Mouse (Mus musculus): Measurements from ENCODE around the gene Pla2g1b.

Gene Pla2g1b

DNA sequence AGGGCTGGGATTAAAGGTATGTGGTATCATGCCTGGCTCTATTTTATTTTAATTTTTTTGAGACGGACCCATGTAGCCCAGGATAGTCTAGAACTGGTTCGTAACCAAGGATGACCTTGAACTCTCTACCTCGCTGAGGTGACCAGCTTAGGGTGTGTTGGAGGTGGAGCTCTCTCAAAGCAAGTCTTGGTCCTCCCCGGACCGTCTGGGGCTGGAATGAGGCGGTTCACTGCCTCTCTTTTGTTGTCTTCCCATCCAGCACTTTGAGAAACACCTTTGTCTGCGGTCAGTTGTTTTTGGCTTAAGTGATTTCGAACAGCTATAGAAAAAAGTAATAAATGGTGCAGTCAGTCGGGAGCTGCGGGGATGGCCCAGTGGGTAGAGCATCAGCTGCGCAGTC, 21.9 kb upstream of the Pla2g1b start:
- no peak for DNase-seq (ENCODE audit: low spot score)

DNA sequence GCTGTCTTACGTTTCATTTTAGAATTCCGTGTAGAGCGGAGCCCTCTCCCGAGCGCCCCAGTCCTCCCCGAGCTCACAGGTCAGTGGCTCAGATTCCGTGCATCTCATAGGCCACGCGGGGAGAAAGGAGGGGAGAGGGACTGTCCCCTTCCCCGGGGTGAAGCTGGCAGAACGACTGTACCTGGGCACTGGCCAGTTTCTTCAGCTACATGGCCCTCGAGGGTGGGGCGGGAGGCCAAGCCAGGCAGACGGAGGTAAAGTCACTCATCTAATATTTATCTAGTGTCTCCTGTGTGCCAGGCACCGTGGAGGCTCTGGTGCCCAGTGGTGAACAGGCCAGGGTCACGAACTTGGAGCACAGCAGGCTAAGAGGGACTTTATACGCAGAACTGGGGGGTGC, 19.0 kb upstream of the Pla2g1b start:
- no peak for DNase-seq (ENCODE audit: low spot score)

DNA sequence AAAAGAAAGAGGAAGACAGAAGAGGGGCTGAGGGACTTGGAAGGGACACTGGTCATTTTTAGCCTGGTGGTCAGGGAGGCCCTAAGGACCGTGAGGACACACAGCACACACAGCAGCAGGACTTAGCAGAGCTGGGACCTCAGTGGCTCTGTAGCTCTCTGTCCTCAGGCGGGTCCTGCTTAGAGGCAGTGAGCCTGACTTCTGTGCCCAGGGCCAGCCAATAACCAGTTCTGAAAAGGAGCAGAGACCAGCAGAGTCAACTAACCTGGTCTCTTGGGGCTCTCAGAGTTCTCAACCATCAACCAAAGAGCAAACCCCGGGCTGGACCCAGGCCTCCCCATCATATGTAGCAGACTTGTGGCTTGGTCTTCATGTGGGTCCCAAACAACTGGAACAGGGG, 16.8 kb upstream of the Pla2g1b start:
- DNase-seq (ENCODE audit: low spot score), result no peak

DNA sequence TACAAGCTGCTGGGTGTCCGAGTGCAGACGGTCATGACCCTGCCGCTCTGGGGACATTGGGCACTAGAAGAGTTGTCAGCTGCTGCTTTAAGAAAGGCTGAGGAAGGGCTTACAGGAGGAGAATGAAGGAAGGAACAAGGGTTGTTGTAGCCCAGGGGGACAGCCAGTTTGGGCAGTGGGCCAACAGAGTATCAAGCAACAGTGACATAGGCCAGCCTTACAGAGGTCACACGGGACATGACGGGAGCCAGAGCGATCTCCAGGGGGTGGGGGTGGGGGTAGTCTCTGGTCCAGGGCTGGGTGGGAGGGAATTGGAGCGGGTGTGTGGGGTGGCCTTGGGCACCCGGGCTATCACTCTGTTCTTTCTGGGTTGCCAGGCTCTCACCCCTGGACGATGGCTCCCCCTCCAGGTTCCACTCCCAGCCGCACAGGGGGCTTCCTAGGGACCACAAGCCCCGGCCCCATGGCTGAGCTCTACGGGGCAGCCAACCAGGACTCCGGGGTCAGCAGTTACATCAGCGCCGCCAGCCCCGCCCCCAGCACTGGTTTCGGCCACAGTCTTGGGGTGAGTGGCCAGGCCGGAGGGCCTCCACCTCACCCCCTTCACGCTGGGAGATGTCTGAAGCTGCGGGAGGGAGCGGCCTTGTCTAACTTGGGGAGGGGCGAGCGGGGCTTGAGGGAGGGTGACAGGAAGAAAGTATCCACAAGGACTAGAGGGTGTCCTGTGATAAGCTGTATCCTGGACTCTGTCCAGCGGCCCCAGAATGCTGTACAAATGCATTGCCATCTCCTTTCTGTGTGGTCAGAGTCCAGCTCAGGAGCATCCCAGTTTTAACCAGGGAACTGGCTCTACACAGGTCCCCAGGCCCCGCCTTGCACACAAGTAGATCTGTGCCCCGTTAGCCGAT, 15.4 kb upstream of the Pla2g1b start:
- no peak for DNase-seq (ENCODE audit: low spot score)

DNA sequence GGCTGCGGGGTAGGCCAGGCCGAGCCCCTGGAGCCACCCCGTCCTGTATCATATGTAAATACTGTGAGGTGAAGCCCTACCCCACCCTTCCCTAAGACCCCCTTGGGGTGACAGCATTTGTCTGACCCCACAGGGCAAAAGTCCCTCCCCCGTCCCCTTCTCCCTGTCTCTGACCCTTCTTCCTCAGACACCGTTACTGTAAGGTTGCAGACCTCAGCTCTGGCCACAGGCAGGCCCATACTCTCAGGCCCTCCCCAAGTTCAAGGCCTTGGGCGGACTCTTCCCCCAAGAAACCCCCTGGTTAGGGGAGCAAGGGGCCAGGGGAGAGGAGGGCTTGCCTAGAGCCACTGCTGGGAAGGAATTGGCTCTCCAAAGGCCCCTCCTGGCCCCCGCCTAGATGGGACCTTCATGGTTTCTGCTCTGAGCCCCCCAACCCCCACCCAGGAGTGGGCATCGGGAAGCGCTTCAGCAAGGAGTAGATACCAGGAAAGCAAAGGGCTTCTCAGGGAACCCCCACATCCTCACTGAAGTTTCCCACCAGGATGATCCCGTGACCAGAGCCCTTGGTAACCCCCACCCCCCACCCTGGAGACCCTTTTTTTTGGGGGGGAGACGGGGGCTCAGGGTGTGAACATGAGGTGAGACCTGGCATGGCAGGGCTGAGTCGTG, 11.5 kb upstream of the Pla2g1b start:
- no peak for DNase-seq (ENCODE audit: low spot score)

DNA sequence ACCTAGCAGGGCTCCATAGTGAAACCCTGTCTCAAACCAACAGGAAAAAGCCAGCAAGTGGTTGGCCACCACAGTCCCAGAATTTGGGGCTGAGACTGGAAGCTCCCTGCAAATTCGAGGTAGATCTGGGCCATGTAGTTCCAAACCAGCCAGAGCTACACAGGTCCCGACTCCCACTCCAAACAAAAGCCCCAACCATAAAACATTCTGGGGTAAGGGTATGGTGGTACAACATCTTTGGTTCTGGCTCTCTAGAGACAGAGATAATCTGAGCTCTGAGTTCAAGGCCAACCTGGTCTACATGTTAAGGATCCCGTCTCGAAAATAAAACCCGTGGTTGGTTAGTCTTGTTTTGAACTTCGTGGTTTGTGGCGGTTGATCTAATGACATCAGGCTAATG, 10.2 kb upstream of the Pla2g1b start:
- no peak for DNase-seq (ENCODE audit: low spot score)

DNA sequence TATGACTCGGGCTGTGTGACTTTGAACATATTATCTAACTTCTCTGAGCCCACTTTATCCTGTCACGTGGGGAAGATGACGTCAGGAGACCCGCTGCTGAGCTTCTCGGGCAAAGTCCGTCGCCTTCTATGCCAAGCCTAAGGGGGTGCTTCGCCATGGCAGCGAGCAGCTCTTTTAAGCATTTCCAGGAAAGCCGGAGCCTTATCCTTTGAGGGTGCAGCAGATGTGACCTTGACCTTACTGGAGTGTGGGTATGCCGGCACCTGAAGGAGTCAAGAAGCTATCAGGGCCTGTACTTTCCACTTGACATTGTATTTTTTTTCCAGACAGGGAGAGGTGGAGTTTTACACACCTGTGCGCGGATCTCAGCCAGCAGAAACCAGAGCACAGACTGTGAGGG, 7.1 kb upstream of the Pla2g1b start:
- no peak for DNase-seq (ENCODE audit: low spot score)

DNA sequence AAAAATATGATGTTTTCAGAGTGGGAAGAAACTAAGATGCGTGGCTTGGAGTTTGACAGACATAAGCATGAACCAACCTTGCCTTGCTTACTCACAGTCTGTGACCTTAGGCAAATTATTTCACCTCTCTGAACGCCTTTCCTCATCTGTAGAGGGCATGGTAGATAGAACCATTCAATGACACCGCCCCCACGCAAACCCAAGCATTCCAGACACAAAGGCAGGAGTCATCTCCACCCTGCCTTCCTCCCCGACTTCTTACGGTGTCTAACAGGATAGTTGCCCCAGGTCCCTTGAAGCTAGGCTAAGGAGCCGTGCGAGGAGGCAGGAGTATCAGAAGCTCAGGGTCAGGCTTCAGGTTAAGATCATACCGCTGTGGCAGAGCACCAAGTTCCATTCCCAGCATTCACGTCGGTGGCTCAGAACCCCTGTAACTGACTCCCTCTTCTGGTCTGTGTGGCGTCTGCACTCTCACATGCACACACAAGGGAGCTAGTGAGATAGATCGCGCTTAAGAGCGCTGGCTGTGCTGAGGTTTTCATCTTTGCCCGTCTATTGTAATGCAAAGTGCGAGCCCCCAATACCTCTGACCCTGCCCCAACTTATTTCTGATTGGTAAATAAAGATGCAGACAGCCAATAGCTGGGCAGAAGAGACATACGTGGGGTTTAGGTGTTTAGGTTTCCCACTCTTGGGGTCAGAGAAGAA, 1.5 kb upstream of the Pla2g1b start:
- no peak for DNase-seq (ENCODE audit: low spot score)

DNA sequence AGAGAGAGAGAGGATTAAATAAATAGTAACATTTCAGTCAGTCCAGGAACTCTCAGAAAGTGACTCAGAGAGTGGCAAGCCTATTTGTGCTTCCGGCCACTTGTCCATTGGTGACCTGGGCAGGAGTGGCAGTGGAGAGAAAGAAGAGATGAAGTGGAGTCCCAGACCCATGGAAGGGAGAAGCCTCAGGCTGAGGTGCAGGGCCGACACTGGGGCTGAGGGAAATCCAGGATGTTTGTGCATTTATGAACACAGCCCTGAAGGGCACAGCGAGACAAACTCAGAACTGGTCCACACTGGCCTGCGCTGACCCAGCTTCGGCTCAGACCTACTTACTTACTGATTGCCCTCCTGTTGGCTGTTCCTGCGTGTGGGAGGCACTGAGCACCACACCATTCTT, 3.7 kb downstream of the Pla2g1b start:
- DNase-seq (ENCODE audit: low spot score), result no peak

DNA sequence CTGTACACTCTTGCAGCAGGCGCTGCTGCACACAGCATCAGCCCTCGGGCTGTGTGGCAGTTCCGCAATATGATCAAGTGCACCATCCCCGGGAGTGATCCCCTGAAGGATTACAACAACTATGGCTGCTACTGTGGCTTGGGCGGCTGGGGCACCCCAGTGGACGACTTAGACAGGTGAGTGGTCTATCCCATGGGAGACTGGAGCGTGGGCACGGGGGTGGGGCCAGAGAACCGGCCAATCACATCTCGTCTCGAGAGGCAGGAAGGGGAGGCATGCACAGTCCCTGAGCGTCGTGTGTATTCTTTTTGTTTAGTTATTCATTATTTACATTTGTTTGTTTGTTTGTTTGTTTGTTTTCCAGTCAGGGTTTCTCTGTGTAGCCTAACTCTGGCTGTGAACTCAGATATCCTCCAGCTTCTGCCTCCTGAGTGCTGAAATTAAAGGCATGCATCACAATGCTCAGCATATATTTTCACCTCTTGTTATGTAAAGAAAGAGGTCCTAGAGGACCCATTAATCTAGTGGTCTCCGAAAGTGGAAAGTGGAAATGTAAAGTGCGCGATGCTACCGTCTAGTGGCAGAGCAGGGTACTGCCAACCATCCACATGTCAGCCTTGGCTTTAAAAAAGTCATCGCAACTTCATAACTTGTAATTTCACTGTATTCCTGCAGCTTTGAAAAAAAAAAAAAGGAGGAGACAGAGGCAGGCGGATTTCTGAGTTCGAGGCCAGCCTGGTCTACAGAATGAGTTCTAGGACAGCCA, 4.9 kb downstream of the Pla2g1b start:
- DNase-seq (ENCODE audit: low spot score), result no peak

DNA sequence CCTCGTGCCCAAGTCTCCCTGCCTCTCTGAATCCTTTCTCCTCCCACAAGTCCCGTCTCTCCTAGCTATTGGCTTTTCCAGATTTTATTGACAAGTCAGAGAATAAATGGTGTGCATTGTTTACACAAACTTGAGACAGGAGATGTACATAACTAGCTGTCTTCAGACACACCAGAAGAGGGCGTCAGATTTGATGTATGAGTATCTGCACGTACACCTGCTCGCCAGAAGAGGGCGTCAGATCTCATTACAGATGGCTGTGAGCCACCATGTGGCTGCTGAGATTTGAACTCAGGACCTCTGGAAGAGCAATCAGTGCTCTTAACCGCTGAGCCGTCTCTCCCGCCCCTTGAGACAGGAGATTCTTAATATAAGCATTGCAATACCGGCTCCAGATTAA, 7.1 kb downstream of the Pla2g1b start:
- no peak for DNase-seq (ENCODE audit: low spot score)

DNA sequence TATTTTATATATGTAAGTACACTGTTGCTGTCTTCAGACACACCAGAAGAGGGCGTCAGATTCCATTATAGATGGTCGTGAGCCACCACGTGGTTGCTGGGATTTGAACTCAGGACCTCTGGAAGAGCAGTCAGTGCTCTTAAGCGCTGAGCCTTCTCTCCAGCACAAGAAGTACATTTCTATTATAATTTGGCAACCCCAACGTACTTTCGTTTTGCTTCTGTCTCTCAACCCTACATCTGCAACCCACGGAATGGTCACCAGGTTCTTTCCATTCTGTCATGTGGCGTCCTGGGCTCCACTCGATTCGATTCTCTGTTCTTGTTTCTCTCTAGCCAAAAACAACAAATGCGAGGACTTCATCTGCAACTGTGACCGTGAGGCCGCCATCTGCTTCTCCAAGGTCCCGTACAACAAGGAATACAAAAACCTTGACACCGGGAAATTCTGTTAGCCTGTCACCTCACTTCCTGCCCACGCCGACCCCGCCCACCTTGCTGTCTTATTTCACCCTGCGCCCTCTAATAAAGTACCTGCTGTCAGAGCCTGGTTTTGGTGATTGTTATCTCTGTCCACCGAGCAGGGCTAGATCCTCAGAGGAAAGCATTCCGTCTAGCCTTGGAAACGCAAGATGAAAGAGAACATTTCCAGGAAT, 8.2 kb downstream of the Pla2g1b start:
- no peak for DNase-seq (ENCODE audit: low spot score)

DNA sequence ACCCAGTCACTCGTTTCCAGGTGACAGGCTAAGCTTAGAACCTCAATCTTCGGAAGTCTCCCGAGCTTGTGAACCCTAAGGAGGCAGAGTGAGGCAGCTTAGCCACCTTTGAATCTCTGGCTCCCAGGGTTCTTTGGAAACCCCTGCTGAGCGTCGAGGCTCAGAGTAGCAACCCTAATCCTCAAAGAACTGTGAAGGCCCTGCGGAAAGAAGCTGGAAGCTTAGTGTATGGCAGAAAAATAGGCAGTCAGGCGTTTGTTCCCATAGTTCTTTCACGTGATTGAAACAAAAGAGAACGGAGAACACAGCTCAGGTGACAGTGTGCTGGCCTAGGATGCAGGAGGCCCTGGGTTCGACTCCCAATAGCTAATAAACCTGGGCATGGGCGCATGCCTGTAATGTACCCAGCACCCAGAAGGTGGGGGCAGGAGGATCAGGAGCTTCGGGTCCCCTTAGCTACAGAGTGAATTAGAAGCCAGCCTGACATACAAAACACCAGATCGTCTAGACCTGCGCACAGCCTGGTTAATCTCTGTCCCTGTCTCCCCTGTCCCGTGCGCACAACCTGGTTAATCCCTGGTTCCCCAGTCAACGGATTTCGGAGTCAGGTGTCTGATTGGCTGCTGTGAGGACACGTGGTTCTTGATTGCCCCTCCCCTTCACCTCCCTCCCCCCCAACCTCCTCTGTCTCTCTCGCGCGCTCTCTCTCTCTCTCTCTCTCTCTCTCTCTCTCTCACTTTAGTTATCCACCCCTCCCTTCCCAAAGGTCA, 9.5 kb downstream of the Pla2g1b start:
- DNase-seq (ENCODE audit: low spot score), result no peak

DNA sequence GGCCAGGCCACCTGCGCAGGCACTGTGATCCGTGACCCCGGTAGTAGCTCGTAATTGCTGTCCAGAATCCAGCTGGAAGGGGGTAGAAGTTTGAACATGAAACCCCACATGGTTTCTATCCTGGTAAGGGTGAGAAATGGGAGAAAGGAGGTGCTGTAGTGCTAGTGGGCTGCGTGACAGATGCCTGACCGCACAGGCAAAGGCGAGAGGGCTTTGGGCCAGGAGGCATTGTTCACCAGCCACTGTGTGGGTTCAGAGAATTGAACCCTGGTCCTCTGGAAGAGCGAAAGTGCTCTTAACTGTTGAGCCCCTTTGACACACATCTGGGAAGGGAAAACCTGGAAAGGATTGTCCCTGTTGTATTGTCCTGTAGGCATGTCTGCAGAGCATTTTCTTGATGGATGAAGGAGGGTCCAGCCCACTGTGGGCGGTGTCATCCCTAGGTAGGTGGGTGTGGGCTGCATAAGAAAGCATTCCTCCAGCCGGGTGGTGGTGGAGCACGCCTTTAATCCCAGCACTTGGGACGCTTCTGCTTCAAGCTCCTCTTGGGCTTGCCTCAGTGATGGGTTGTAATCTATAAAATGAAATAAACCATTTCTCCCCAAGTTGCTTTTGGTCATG, 10.2 kb downstream of the Pla2g1b start:
- no peak for DNase-seq (ENCODE audit: low spot score)

DNA sequence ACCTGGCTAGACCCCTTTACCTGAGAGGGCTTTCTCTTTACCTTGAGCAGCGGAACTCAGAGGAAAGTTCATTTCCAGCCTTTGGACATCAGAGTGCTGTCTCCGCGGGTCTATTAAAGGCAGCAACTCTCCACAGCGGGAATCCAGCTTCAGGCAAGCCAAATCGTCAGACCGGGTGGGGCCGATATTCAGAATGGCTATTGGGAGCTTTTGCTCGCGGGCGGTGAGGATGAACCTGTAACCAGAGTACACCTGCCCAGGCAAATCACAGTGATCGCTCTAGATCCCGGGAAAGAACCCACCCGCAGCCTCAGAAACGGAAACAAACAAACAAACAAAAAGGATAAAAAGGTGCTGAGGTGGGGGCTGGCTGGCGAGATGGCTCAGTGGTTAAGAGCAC, 13.5 kb downstream of the Pla2g1b start:
- DNase-seq (ENCODE audit: low spot score), result no peak

DNA sequence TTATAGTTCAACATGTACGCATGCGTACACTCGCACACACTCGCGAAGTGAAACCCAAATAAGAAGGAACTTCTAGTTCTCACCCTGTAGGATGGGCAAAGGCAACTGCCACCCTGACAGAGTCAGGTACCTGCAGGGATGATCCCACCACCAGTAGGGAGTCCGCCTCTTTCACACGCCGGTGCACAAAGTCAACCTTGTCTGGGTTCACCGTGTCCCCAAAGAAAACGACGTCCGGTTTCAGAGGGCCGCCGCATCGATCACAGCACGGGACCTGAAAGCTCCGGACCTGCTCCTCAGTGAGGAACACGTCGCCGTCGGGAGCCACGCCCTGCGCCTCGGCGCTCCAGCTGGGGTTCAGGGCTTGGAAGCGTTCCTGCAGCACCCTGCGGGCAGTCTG, 14.0 kb downstream of the Pla2g1b start:
- no peak for DNase-seq (ENCODE audit: low spot score)

DNA sequence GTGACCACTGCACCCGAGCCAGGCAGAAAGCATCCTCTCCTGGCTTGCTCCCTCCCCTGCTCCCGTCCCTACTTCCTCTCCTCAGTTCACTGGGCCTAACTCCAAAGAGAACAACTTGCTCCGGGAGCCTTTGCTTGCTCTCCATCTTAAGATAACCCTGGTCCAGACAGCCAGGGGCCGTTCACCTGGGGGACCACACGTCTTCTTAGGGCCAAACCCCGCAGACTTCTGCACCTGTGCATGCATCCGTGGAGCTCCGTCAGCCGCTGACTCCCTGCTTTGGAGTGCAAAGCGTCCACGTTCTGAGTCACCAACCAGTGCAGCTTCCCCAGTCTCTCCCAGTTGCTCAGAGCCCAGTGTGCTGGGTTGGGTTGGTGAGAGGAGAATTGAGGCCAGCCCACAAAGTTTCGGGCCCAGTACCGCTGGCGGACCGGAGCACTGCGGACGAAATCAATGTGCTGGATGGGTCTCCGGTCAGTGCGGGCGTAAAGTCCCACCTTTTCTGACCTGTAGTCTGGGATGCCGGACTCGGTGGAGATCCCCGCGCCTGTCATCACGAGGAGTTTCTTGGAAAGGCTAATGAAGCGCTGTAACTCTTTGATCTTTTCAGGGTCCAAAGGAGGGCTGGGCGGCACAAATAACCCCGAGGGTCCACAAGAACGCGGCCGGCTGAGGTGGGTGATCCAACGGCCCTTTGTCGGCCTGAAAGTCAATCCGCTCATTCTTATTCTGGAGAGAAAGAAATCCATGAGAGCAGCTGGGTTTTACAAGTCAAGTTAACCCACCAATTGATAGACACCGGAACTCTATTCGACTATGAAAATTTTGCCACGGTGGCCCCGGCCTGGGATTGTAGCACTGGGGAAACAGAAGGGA, 16.6 kb downstream of the Pla2g1b start:
- DNase-seq (ENCODE audit: low spot score), result no peak

DNA sequence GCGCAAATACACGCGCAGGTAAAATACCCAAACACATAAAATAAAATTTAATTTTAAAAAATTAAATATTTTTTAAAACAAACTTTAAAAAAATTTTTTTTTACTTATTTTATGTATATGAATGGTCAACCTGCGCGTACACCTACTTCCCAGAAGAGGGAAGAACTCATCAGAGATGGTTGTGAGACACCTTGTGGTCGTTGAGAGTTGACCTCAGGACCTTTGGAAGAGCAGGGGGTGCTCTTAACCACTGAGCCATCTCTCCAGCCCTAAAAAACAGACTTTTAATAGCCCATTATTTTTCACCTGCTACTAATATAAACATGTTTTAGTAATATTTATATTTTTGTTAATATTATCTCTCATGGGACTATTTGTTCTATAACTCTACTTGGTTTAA, 17.3 kb downstream of the Pla2g1b start:
- no peak for DNase-seq (ENCODE audit: low spot score)
